Mouse (Mus musculus): ENCODE results near the gene Asb10.

Asb10 gene

DNA sequence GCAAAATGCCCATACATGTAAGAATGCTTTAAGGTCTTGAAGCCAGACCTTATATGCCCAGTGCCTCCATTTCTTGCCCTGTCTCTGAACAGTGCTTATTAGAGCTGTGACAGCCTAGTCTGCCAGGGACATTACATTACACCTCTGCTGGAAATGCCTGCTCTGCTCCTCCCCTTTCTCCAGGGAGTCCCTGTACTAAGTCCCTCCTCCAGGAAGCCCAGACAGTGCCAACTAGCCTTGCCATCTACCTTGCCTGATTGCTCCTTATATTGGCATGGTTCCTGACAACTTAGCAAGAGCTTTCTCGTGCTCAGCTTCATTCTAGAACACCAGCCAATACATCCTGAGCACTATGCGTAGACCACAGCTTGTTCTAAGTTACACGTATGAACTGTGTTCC lies 5.0 kb downstream of the Asb10 start:
- no peak for DNase-seq (ENCODE audit: low spot score)

DNA sequence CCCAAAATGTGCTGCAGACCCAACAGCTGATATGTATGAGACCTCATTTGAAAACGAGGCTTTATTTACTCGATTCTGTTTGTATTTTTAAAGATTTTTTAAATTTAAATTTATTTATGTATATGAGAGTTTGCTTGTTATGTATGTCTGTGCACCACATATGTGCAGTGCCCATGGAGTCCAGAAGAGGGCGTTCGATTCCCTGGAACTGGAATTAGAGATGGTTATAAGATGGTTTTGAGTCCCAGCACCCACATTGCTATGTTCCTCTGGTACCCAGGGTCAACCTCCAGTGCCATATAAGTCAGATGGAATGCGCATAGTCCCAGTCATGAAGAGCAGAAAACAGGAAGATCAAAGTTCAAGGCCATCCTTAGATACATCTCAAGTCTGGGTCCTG lies 6.5 kb downstream of the Asb10 start:
- no peak for DNase-seq (ENCODE audit: low spot score)

DNA sequence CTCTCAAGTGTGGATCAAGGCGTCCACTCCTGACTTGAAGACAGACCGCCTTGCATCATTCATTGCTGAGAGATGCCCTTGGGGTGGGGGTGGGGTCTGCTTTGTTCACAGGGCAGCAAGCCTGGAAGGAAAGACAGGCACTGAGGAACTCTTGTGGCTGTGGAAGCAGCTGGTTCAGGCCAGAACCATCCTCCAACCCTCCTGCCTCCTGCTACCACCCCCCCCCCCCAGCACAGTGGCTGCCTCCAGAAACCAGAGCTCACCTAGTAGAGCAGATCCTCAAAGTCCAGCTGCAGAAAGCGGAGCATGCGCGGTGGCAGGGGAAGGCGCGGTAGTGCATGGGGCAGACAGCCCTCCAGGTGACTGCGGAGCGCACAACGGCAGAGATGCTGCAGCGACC lies 7.4 kb downstream of the Asb10 start:
- no peak for DNase-seq (ENCODE audit: low spot score)

DNA sequence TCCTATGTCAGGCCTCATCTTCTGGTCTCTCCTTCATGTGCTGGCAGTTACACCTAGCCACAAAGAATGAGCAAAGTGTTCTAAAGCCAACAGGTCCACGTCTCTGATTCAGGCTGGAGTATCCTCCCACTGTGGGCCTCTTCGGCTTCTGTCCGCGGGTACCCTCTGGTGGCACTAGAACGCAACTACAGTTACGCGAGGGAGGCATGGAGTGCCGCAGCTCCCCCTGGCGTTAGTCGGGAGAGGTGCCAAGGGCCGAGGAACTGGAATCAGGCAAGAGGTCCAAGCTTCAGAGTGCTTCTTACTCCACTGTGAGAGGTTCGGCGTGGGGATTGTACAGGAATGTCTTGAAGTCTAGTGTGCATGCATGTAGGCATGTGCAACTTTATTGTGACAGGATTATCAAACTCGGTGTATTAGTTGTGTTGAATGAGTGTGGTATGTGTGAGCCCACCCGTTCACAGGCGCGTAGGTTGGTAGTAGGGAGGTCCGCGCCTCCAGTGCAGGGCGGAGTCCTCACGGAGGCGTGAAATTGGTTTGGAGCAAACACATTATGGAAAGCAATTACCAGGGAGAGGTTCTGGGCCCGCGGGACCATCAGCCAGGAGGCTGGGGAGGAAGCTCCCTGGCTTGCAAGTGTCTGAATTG lies 10.6 kb downstream of the Asb10 start:
- DNase-seq (ENCODE audit: low spot score): peak; percentile 75

DNA sequence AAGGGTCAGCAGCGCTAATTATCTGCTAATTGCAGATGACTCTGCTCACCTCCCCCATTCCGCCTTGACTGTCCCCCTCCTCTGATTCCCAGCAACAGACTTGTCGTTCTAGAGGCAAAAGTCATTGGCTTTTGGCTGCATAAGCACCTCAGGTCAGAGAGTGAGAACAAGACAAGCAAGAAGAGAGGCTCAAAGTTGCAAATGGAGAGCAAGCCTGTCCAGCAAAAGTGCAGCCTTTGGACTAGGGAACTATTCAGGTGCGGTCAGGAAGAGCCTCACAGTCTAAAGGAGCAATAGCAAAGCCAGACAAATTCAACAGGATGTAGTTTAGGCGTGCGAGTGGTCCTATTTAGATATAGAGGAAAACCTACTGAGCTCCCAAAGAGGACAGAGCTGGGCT lies 13.0 kb downstream of the Asb10 start:
- DNase-seq (ENCODE audit: low spot score): no peak

DNA sequence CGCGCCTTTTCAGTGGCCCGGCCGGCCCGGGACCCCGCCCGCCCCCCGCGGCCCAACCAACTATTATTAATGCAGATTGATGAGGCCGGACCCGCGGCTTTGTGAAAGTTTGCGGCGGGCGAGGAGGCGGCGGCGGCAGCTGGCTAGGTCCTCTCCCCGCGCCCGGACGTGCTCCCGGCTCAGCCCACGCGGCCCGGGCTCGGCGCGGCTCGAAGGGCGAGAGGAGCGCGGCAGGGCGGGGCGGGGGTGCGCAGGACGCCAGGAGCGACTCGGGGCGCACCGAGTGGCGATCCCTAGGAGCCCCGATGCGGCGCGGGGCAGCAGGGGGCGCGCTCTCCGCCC lies 13.9 kb downstream of the Asb10 start, which contains the start of gene Gbx1:
Gbx1 (minus strand) TSS at position 314 of the 342 bp plus-strand sequence.
- DNase-seq (ENCODE audit: low spot score): no peak

DNA sequence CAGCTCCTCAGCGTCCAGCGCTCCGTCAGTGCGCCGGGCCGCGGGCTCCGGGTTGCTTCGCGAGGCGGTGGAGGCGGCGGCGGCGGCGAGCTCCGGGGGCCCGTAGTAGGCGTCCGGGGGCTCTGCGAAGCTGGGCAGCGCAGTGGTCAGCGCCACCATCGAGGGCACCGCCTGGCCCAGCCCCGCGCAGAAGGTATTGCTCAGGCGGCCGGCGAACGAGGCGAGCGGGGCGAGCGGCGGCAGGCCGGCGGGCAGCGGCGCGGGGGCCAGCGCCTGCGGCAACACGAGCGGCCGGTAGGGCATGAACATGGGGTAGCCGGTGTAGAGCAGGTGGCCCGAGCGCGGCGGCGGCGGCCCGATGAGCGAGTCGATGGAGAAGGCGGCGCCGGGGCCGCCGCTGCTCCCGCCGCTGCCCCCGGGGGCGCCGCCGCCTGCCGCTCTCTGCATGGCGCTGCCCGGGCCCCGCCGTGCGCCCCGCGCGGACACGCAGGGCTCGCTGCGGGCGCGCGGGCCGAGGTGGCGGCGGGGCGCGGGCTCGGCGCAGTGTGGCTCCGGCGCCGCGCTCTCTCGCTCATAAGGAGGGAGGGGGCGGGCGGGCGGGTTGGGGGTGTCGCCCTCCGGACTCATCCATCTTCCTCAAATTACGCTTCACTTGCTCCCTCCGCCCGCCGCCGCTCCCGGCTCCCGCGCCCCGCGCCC lies 14.4 kb downstream of the Asb10 start:
- DNase-seq (ENCODE audit: low spot score): no peak

DNA sequence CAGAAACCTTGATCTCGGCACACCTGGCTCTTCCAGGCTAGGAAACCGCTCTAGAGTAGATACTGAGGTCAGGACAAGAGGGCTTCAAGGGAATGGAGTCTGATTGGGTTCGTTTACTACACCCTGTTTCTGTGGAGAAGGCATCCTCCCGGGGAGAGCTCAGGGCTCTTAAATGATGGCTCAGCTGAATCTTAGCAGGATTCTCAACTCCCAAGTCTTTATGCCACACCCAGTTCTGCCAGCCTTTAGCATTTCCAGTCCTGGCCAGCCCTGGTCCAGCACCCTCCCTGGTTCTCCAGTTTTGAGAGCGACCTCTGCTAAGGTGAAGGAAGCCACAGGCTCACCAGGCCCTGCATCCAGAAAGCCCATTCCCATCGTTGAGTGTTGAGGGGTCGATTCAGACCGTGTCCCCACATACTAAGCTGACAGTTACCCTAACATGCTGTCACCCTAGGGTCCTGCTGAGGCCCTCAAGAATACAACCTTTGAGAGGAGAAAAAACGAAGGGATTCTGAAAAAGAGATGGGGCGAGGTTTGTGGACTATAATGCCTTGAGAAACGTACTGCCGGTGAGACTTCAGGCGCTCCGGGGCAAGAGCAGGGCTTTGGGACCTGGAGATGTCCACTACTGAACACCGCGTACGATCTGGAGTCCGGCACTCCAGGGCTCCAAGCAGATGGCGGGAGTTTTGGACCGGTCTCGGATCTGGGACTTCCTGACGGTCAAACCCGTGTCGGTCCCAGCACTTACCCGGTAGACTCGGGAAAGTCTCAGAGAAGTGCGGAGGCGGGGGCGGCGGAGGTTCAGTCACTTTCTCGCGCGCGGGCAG lies 15.2 kb downstream of the Asb10 start:
- DNase-seq (ENCODE audit: low spot score): no peak

DNA sequence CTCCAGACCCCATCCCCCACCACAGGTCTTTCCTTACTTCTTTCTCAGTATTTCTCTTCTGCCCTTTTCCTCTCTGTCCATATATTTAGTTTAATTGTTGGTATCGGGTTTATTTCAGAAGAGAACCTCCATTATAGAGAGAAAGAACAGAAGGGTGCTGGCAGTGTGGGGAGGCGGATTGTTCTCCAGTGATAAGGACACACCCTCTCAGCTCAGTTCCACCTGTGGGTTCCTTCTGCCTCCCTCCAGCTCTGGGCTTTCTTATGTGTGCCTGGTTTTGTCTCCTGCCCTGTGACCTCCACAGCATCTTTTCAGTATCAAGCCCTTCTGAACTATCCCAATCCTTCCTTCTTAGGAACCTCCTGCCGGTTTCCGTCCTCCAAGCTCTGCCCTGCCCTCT lies 16.3 kb downstream of the Asb10 start:
- no peak for DNase-seq (ENCODE audit: low spot score)

DNA sequence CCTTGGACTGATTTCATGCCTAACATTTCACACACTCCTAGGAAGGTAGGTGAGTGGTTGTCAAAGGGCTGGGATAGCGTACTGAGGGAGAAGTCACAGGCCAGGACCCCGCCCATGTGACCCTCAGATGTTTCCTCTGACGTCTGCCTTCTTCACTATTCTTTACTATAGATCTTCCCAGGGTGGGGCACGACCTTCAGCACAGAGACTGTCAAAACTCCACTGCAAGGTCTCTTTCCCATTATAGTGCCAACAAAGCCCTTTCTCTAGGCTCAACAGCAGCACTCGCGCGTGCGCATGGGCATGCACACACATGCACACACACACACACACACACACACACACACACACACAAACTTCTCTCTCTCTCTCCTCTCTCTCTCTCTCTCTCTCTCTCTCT lies 17.0 kb downstream of the Asb10 start:
- DNase-seq (ENCODE audit: low spot score): no peak

DNA sequence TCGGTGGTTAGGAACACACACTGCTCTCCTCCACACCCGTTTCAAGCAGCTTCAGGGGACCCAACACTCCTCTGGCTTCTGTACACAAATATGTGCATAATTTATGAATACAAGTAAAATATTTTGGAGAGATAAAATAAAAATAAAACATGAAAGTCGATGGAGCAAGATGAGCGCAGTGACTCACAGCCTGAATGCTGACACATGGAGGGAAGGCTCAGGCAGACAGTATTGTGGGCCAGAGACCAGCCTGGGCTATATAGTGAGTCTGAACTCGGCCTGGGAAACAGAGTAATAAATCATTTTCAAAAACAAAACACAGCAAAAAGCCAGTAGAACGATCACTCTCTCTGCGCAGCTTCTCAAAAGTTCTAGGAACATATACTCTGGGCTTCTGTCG lies 19.4 kb downstream of the Asb10 start:
- peak; percentile 25 for DNase-seq (ENCODE audit: low spot score)

DNA sequence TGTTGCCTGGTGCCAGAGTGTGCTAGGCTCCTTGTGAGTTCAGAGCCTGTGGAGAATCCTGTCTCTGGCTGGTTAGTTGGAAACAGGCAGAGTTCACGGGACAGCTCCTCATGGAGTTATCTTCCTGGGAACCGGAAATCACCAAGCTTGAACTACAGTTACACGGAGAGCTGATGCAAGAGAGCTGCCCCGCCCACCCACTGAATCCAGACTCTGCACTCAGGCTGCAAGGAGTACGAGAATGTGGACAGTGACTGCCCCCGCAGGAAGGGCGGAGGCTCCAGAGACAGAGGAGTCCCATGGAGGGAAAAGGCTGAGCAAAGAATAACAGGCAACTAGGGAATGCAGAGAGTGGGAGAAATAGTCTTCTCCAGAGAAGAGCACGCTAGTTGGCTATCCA lies 28.5 kb downstream of the Asb10 start:
- peak; percentile 31 for DNase-seq (ENCODE audit: low spot score)

DNA sequence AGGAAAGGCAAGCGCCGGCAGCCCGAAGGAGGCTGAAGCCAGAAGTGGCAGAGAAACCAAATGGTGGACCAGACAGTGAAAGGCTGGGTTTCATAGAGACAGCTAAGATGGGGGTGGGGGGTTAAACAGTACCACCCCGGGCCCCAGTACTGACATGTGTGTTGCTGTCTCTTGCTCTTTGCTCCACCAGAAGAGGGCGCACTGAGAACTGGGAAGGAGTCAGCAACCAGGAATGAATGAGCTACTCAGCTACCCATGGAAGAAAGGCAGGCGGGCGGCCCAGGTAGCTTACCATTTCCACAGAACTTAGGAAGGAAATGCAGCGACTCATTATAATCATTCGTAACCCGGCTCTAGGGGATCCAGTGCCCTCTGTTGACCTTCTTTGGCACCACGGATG lies 30.1 kb downstream of the Asb10 start:
- no peak for DNase-seq (ENCODE audit: low spot score)

DNA sequence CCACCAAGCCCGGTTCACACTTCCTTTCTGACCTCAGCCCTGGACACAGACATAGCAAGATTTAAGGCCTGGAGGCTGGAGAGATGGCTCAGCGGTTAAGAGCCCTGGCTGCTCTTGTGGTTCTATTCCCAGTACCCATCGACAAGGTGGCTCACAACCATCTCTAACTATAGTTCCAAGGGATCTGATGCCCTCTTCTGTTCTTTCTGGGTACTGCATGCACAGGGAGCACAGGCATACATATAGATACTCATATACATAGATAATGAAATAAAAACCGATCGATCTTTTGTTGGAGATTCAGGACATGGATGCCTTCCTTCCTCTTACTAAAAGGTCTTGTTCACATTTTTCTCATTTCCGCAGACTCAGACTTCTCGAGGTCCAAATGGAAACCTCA lies 32.4 kb downstream of the Asb10 start:
- DNase-seq (ENCODE audit: low spot score): no peak

DNA sequence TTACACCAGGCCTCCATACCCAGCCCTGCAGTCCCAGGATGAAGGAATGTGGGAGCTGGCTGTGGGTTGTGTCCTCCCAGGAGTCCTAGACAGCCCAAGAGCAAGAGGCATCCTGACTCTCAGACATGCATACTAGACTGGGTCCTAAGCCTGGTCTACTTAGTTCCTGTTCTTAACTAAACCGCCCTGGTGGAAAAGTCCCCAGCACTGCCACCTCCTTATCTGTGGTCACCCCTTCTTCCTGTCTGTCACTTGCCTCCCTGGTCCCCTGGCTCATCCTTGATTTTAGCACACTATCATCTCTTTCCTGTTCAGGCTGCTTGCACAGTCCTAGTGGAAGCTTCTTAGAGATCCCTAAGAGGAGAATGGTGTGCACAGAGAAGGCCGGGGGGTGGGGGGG lies 35.3 kb downstream of the Asb10 start:
- DNase-seq (ENCODE audit: low spot score): no peak

DNA sequence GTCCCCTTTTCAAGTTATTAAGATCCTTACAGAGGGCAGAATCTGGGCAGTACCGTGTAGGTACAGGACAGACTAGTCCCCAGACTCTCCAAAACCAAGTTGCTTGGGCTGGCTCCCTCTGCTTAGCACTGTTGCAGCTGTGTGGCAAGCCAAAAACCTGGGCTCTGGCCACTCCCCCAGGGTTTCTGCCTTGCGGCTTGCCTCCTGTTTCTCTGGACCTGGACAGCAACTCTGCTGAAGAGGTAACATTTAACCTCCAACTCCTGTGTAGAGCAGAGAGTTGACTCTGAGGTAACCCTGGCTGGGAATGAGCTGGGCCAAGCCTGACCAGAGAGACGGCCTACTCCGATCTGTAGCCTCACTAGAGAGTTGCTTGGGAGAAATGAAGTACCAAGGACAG lies 38.0 kb downstream of the Asb10 start:
- no peak for DNase-seq (ENCODE audit: low spot score)

DNA sequence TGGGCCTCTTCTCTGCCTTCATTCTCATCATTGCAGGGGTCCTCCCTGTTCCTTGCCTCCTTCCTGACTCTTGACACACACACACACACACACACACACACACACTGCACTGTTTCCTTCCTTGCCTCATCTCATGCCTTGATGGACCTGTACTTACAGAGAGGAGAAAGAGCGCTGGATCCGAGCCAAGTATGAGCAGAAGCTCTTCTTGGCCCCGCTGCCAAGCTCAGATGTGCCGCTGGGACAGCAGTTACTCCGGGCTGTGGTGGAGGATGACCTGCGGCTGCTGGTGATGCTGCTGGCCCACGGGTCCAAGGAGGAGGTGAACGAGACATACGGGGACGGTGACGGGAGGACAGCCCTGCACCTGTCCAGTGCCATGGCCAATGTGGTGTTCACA lies 39.9 kb downstream of the Asb10 start:
- no peak for DNase-seq (ENCODE audit: low spot score)

DNA sequence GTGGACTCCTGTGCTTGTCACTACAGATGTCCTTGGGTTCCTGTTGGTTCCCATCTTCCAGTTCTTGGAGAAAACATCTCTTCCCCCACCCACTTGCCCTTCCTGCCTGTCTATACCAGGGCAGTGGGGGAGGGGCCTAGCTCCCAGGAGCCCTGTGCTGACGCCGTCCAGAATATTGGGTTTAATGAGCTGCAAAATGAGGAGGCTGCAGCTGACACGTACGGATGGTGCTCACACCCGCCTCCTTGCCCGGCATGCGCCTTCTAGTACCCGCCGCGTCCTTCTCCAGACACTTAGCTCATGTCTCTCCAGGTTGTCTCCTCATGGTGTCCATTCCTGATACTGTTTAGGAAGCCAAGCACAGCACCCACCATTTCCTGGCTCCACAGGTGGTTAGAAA lies 41.7 kb downstream of the Asb10 start:
- no peak for DNase-seq (ENCODE audit: low spot score)

DNA sequence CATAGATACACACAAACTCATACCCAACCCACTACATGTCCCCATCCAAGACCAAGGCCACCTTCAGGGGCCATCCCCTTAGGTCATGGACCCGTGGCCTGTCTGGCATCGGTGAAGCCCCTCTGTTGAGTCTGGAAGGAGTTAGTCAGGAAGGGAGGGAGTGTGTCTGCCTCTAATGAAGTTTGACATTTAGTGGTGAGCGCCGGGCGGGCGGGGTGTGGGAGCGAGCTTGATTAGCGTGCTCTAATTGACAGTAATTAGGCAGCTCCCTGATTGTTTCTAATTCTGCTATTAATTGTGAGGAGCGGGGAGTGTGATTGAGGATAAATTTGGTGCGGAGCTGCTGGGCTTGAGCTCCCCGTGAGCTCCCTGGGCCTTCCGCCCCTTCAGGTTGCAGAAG lies 43.3 kb downstream of the Asb10 start:
- no peak for DNase-seq (ENCODE audit: low spot score)

DNA sequence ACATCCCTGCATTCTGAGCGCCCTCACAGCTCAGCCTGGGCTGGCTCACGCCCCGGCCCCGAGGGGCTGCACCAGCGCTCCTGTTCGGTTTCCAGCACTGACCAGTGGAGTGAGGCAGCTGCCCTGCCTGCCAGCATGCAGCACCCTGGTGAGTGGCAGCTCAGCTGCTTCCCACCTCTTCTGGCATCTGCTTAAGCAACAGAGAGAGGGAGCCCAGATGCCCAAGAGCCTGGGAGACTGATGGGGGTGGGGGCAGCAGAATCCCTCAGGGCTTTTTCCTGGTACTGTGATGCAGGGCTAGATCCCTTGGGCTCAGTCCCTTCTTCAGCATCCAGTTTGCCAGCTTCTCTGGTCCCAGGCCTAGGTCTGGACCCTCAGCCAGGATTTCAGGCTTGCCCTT lies 44.0 kb downstream of the Asb10 start:
- DNase-seq (ENCODE audit: low spot score): no peak

DNA sequence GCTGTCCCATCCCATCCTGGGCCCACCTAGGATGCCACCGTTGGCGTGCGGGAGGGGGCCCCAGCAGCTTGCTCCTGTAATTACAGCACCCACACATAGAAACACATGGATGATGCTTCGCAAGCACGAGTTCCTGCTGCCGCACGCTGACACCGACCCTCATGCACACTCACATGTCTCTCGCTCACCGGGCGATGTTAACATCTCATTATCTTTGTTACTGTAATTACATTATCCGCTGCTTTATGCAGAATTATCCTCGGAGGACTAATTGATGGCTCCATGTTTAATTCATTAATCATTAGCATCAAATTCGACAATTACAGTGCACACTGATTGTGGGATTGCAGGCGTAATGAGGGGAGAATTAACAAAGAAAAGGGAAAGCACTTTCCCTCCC lies 45.8 kb downstream of the Asb10 start:
- DNase-seq (ENCODE audit: low spot score): no peak

DNA sequence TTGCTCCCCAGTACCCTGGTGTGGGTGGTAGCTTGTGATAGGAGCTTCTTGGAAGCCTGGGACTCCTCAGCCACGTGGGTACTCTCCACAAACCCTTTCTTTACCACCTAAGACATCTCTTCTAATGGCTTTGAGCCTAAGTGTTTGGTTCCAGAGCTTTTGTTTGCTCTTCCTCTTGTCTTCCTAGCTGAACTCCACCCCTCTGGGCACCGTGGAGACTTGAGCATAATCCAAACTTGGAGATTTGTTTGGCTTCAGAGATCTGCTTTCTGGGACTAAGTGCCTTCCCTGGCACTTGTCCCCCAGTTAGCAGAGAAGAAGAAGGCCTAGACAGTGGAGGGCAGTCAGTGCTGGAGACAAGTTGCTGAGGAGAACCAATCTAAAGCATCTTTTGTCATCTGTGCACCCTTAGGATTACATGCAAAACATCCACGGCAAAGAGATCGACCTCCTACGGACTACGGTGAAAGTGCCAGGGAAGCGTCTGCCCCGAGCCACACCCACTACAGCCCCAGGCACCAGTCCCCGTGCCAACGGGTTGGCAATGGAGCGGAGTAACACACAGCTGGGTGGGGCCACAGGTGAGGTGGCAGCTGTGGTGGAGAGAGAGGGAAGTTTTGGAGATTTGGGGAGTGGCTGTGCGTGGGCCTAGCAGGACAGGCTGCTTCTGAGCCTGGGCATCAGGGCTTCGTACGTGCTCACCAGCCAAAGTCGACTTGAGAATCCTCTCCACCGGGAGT lies 48.1 kb downstream of the Asb10 start:
- no peak for DNase-seq (ENCODE audit: low spot score)

Measured in ovary, adult 18-20 months (tissue).